Mouse (Mus musculus): ENCODE measurements around the gene Apcs. TPM values are rescaled to one million over a fixed set of nuclear protein-coding genes. Genes with fewer than 3 reads are reported as not detected.

The Apcs gene
- polyA plus RNA-seq (2014; fragmentation: Illumina TruSeq; extraction: RNeasy Lipid Tissue Mini Kit (QIAGEN cat#74804); ENCODE audit: insufficient read depth, low read depth, low replicate concordance), result not detected

GRCm38 (mm10) chr1:172894777-172895357, at the start of gene Apcs:
Gene Apcs, minus strand, starts transcription at chr1:172895041.

Other genes with a start within 250 kb of the Apcs start
- not detected for gene Crp, start 197.0 kb downstream of the Apcs start, polyA plus RNA-seq (2014; fragmentation: Illumina TruSeq; extraction: RNeasy Lipid Tissue Mini Kit (QIAGEN cat#74804); ENCODE audit: insufficient read depth, low read depth, low replicate concordance)
- not detected for gene Olfr16, start 55.4 kb upstream of the Apcs start, polyA plus RNA-seq (2014; fragmentation: Illumina TruSeq; extraction: RNeasy Lipid Tissue Mini Kit (QIAGEN cat#74804); ENCODE audit: insufficient read depth, low read depth, low replicate concordance)
- gene Olfr1408, start 242.3 kb upstream of the Apcs start, polyA plus RNA-seq (2014; fragmentation: Illumina TruSeq; extraction: RNeasy Lipid Tissue Mini Kit (QIAGEN cat#74804); ENCODE audit: insufficient read depth, low read depth, low replicate concordance), result not detected